Mouse (Mus musculus): ENCODE measurements around the gene Nme4.

The Nme4 gene

DNA sequence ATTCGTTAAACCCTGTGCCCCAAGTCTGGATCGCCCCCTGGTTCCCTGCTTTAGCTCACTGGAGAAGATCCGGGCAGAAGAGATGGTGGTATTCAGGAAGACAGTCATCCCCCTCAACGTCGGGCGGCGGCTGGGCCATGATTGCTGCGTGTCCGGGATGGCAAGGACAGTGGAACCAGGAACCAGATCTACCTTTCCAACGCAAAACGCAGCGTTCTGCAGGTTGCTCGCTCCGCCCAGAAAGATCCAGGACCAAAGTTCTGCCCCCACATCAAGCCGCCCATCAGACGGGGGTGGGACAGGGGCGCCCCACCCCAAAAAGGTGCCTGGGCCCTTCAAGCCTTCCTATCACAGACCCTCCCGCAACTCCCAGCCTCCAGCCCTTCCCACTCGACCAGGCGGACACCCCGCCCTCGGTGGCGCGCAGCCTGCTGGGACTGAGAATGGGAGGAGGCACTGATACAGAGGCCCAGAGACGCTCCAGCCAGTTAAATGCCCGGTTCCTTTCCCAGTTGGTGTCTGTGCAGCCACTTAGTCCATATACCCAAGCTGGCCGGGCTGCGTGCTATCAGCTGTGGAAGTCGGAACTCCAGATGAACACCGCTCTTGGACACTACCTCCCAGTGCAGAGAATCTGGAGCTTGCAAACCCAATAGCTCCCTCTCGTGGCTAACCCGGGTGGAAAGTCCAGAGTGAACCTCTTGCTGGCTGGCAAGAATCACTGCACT lies 5.3 kb downstream of the Nme4 start, which contains the start of gene Decr2:
Gene Decr2 (minus strand): TSS at position 433 of the 728 bp plus-strand sequence.
- Histone ChIP-seq H3K9me3 (ENCODE audit: low read length) (peaks cover 4% of the 10 kb centered on the region; the same call in 1 of the 2 replicates), H3K36me3 (ENCODE audit: insufficient read depth, low read length) (peaks cover 58% of the 10 kb centered on the region), H3K4me3 (replicated peaks; ENCODE audit: low read length) (peak within 1 kb of the TSS; percentile 84), H3K4me1 (replicated peaks; ENCODE audit: low read depth, low read length) (peaks cover 43% of the 10 kb centered on the region), H3K27me3 (ENCODE audit: insufficient read depth, low read length) (no peaks in the 10 kb centered on the region)
- TF ChIP-seq CTCF (conservative IDR thresholded peaks at IDR 0.05; ENCODE audit: low read length) (peak; percentile 87), POU5F1 (IDR thresholded peaks at IDR 0.05; ENCODE audit: borderline replicate concordance, low read length) (no peak)

GRCm38 (mm10) chr17:26087059-26087564 lies 8.3 kb downstream of the Nme4 start:
- Histone ChIP-seq H3K4me3 (replicated peaks; ENCODE audit: low read length) (no peak overlapping the region), H3K9me3 (ENCODE audit: low read length) (peaks cover 2% of the 10 kb centered on the region; the same call in 1 of the 2 replicates), H3K36me3 (ENCODE audit: insufficient read depth, low read length) (peaks cover 53% of the 10 kb centered on the region), H3K27me3 (ENCODE audit: insufficient read depth, low read length) (no peaks in the 10 kb centered on the region), H3K4me1 (replicated peaks; ENCODE audit: low read depth, low read length) (peaks cover 31% of the 10 kb centered on the region)
- no peak for TF ChIP-seq POU5F1 (IDR thresholded peaks at IDR 0.05; ENCODE audit: borderline replicate concordance, low read length)
- no peak for TF ChIP-seq NANOG (IDR thresholded peaks at IDR 0.05; ENCODE audit: borderline replicate concordance, low read length)
- no peak for TF ChIP-seq CTCF (conservative IDR thresholded peaks at IDR 0.05; ENCODE audit: low read length)

GRCm38 (mm10) chr17:26080867-26081266 lies 14.5 kb downstream of the Nme4 start:
- peaks cover 5% of the 10 kb centered on the region; the same call in 1 of the 2 replicates for H3K27me3 ChIP-seq (ENCODE audit: insufficient read depth, low read length)
- no peaks in the 10 kb centered on the region for H3K9me3 ChIP-seq (ENCODE audit: low read length)
- H3K36me3 ChIP-seq (ENCODE audit: insufficient read depth, low read length), result peaks cover 22% of the 10 kb centered on the region
- H3K4me1 ChIP-seq (replicated peaks; ENCODE audit: low read depth, low read length), result 0 out of 2 replicates have a peak, but pooled peaks cover 11% of the 10 kb centered on the region
- no peak overlapping the region for H3K4me3 ChIP-seq (replicated peaks; ENCODE audit: low read length)
- no peak for TF ChIP-seq NANOG (IDR thresholded peaks at IDR 0.05; ENCODE audit: borderline replicate concordance, low read length)
- no peak for TF ChIP-seq CTCF (conservative IDR thresholded peaks at IDR 0.05; ENCODE audit: low read length)
- TF ChIP-seq POU5F1 (IDR thresholded peaks at IDR 0.05; ENCODE audit: borderline replicate concordance, low read length), result no peak

DNA sequence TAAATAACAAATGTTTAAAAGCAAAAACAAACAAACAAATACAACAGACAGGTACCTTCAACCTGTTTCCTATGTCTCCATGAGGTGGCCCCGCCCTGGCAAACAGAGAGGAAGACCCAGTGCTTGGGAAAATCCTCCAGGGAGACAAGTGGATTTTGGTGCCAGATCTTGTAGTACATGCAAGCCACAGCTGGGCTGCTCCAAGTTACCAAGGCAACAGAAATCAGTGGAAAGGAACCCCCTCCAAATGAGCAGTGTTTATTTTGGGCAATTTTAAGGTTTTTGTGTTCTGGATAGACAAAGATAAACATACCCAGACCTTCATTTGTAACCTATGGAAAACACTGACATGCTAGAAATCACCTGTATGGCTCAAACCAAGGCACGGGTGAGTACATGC lies 16.6 kb downstream of the Nme4 start:
- Histone ChIP-seq H3K4me1 (replicated peaks; ENCODE audit: low read depth, low read length) (0 out of 2 replicates have a peak, but pooled peaks cover 10% of the 10 kb centered on the region), H3K4me3 (replicated peaks; ENCODE audit: low read length) (no peak overlapping the region), H3K27me3 (ENCODE audit: insufficient read depth, low read length) (peaks cover 5% of the 10 kb centered on the region; the same call in 1 of the 2 replicates), H3K9me3 (ENCODE audit: low read length) (no peaks in the 10 kb centered on the region), H3K36me3 (ENCODE audit: insufficient read depth, low read length) (peaks cover 19% of the 10 kb centered on the region)
- TF ChIP-seq NANOG (IDR thresholded peaks at IDR 0.05; ENCODE audit: borderline replicate concordance, low read length), result no peak
- no peak for TF ChIP-seq POU5F1 (IDR thresholded peaks at IDR 0.05; ENCODE audit: borderline replicate concordance, low read length)
- TF ChIP-seq CTCF (conservative IDR thresholded peaks at IDR 0.05; ENCODE audit: low read length), result no peak

GRCm38 (mm10) chr17:26075246-26075645 lies 20.2 kb downstream of the Nme4 start:
- Histone ChIP-seq H3K27me3 (ENCODE audit: insufficient read depth, low read length) (peaks cover 13% of the 10 kb centered on the region; the same call in 1 of the 2 replicates), H3K9me3 (ENCODE audit: low read length) (no peaks in the 10 kb centered on the region), H3K4me1 (replicated peaks; ENCODE audit: low read depth, low read length) (peaks cover 7% of the 10 kb centered on the region), H3K4me3 (replicated peaks; ENCODE audit: low read length) (no peak overlapping the region), H3K36me3 (ENCODE audit: insufficient read depth, low read length) (no peaks in the 10 kb centered on the region)
- no peak for TF ChIP-seq CTCF (conservative IDR thresholded peaks at IDR 0.05; ENCODE audit: low read length)
- TF ChIP-seq NANOG (IDR thresholded peaks at IDR 0.05; ENCODE audit: borderline replicate concordance, low read length), result no peak
- TF ChIP-seq POU5F1 (IDR thresholded peaks at IDR 0.05; ENCODE audit: borderline replicate concordance, low read length), result no peak

GRCm38 (mm10) chr17:26070136-26070535 lies 25.3 kb downstream of the Nme4 start:
- TF ChIP-seq CTCF (conservative IDR thresholded peaks at IDR 0.05; ENCODE audit: low read length), result no peak
- no peak for TF ChIP-seq NANOG (IDR thresholded peaks at IDR 0.05; ENCODE audit: borderline replicate concordance, low read length)
- no peak for TF ChIP-seq POU5F1 (IDR thresholded peaks at IDR 0.05; ENCODE audit: borderline replicate concordance, low read length)
- Histone ChIP-seq H3K27me3 (ENCODE audit: insufficient read depth, low read length) (peaks cover 33% of the 10 kb centered on the region), H3K9me3 (ENCODE audit: low read length) (no peaks in the 10 kb centered on the region), H3K4me3 (replicated peaks; ENCODE audit: low read length) (peak overlapping the region; percentile 89), H3K4me1 (replicated peaks; ENCODE audit: low read depth, low read length) (peaks cover 50% of the 10 kb centered on the region), H3K36me3 (ENCODE audit: insufficient read depth, low read length) (peaks cover 17% of the 10 kb centered on the region)

DNA sequence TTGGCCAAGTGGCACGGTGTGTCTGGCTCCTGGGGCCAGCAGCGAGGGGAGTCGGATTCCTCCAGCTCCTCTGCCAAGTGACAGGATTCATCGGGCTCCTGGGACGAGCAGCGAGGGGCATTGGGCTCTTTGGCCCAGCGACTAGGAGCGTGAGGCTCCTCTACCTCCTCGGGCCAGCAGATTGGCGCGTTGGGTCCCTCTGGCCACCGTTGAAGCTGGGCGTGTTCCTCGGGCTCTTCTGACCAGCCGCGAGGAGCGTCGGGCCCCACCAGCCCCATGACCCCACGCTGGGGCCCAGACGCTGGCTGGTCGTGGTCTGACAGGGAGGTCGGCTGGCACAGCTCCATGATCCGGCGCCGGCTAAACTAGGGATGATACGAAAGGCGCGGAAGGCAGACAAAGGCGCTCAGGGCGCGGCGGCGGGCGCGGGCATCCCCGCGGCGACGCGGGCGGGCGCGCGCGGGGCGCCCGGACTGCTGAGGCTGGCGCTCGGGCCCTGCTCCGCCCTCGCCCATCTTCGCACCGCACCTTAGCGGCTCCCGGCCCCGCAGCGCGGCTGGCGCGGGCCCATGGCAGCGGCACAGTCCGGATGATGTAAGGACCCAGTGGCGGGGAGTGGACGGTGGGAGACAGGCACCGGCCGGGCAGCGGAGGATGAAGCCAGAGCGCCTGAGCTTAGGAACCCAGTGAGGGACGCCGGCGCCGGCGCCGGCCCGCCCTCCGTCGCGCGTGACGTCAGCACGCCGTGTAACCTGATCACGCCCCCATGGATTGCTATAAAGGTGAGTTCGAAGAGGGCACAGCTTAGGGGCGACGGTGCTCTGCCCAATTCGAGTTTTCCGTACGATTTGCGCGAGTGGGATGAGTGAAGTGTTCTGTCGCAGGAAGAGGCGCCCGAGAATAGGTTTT lies 26.3 kb downstream of the Nme4 start, which contains the start of gene Rab11fip3:
Gene Rab11fip3 (minus strand): TSS at position 725 of the 909 bp plus-strand sequence.
- TF ChIP-seq POU5F1 (IDR thresholded peaks at IDR 0.05; ENCODE audit: borderline replicate concordance, low read length) (no peak), CTCF (conservative IDR thresholded peaks at IDR 0.05; ENCODE audit: low read length) (no peak), NANOG (IDR thresholded peaks at IDR 0.05; ENCODE audit: borderline replicate concordance, low read length) (no peak)
- Histone ChIP-seq H3K9me3 (ENCODE audit: low read length) (no peaks in the 10 kb centered on the region), H3K27me3 (ENCODE audit: insufficient read depth, low read length) (peaks cover 33% of the 10 kb centered on the region), H3K4me3 (replicated peaks; ENCODE audit: low read length) (peak within 1 kb of the TSS; percentile 89), H3K4me1 (replicated peaks; ENCODE audit: low read depth, low read length) (peaks cover 58% of the 10 kb centered on the region), H3K36me3 (ENCODE audit: insufficient read depth, low read length) (peaks cover 27% of the 10 kb centered on the region)
